In genomic region chr2:157979241-157979640, GRCm38 (mm10) we compare ENCODE assay signal across 16 mouse cellular contexts.
"Had no signal": no experiment of that assay in that cellular context is flagged by ENCODE, and none has a peak within 500 bp of the region (broad histone marks: within the 10 kb centered on the region; RNA-seq: fewer than 3 reads in every experiment).

No protein-coding gene starts in this region.

- DNase-seq: retina, postnatal 1 day; right cerebral cortex, adult 18-20 months; right cerebral cortex, postnatal 14 days; right cerebral cortex, postnatal 25 days; right cerebral cortex, postnatal 4 days; spleen, adult 18-20 months; thymus, adult 18-20 months; thymus, adult 2 months; thymus, postnatal 14 days; thymus, postnatal 25 days; thymus, postnatal 36 days; thymus, postnatal 4 days had no signal

- H3K27ac ChIP-seq: neural tube, embryonic 13.5 days; neural tube, embryonic 15.5 days; stomach, embryonic 15.5 days; stomach, postnatal 0 days had no signal

- H3K4me3 ChIP-seq: neural tube, embryonic 13.5 days; neural tube, embryonic 15.5 days; stomach, embryonic 15.5 days had no signal
